Mouse (Mus musculus) MEL (cell line): Measurements from ENCODE around the gene Axin2. TPM values are rescaled to one million over a fixed set of nuclear protein-coding genes. Genes with fewer than 3 reads are reported as not detected.

Experiments
- DNase-seq: peaks from one replicate; pipeline ENCODE4 v3.0.0; 2011; ENCODE audit warnings: low read depth, low spot score
- H3K27ac ChIP-seq: 2 replicates; pipeline ENCODE4 v1.5.1; 2012; ENCODE audit warnings: low read depth, mild to moderate bottlenecking, control low read depth, low read length, moderate library complexity; ENCODE audit not compliant: control insufficient read depth
- H3K27me3 ChIP-seq, 2 experiments: fragments of 150-350 bp in 1 of 2; sonication (generic) in 1 of 2; 2 replicates each; pipeline ENCODE4 v1.6.1; 2012; ENCODE audit warnings: low read length in 2 of 2, mild to moderate bottlenecking in 2 of 2, improper control_type of control experiment in 1 of 2, moderate library complexity in 1 of 2; ENCODE audit not compliant: insufficient read depth in 2 of 2, control insufficient read depth in 1 of 2
- H3K36me3 ChIP-seq, 2 experiments: 2 replicates each; pipeline ENCODE4 v1.6.1; 2012 to 2014; ENCODE audit warnings: low read length in 2 of 2, improper control_type of control experiment in 1 of 2, inconsistent platforms in 1 of 2, mild to moderate bottlenecking in 1 of 2; ENCODE audit not compliant: insufficient read depth in 2 of 2, control insufficient read depth in 1 of 2
- H3K4me1 ChIP-seq, 2 experiments: fragments of 150-350 bp in 1 of 2; sonication (generic) in 1 of 2; 2 replicates each; pipeline ENCODE4 v1.6.1; 2012; ENCODE audit warnings: low read length in 2 of 2, improper control_type of control experiment in 1 of 2, mild to moderate bottlenecking in 1 of 2; ENCODE audit not compliant: insufficient read depth in 2 of 2, control insufficient read depth in 1 of 2
- H3K4me3 ChIP-seq, 2 experiments: fragments of 150-350 bp in 1 of 2; sonication (generic) in 1 of 2; 2 replicates each; pipeline ENCODE4 v1.5.1; 2012; ENCODE audit warnings: low read depth in 2 of 2, low read length in 2 of 2, mild to moderate bottlenecking in 2 of 2, moderate library complexity in 2 of 2, control low read depth in 1 of 2, improper control_type of control experiment in 1 of 2; ENCODE audit not compliant: control insufficient read depth in 1 of 2, insufficient read depth in 1 of 2
- H3K79me2 ChIP-seq: 2 replicates; pipeline ENCODE4 v1.6.1; 2012; ENCODE audit warnings: mild to moderate bottlenecking, low read length, moderate library complexity; ENCODE audit not compliant: control insufficient read depth, poor library complexity, insufficient read depth
- H3K9ac ChIP-seq: 2 replicates; pipeline ENCODE4 v1.6.1; 2012; ENCODE audit warnings: low read depth, mild to moderate bottlenecking, control low read depth, low read length, moderate library complexity; ENCODE audit not compliant: control insufficient read depth, poor library complexity, severe bottlenecking
- H3K9me3 ChIP-seq: fragments of 150-350 bp; sonication (generic); replicated peaks from 2 replicates; pipeline ENCODE4 v1.6.1; 2012; ENCODE audit warnings: mild to moderate bottlenecking, low read length, improper control_type of control experiment, moderate library complexity; ENCODE audit not compliant: insufficient read depth
- BHLHE40 ChIP-seq: IDR thresholded peaks from 2 replicates; pipeline ENCODE4 v1.6.1; 2012; ENCODE audit warnings: low read depth, mild to moderate bottlenecking, inconsistent platforms, low read length, improper control_type of control experiment, borderline replicate concordance
- CHD1 ChIP-seq: IDR thresholded peaks from 2 replicates; pipeline ENCODE4 v1.6.1; 2012; ENCODE audit warnings: low read depth, mild to moderate bottlenecking, inconsistent platforms, low read length, improper control_type of control experiment
- CHD2 ChIP-seq: IDR thresholded peaks from 2 replicates; pipeline ENCODE4 v1.6.1; 2011; ENCODE audit warnings: low read length, improper control_type of control experiment
- CTCF ChIP-seq, 3 experiments: IDR thresholded peaks in 2 of 3; conservative IDR thresholded peaks in 1 of 3; 2 replicates each; pipeline ENCODE4 v1.5.1; 2011 to 2012; ENCODE audit warnings: low read length in 3 of 3, low read depth in 2 of 3, mild to moderate bottlenecking in 2 of 3, improper control_type of control experiment in 1 of 3, inconsistent platforms in 1 of 3, mixed read lengths in 1 of 3, moderate library complexity in 1 of 3; ENCODE audit not compliant: control insufficient read depth in 1 of 3, insufficient read depth in 1 of 3, poor library complexity in 1 of 3, severe bottlenecking in 1 of 3
- E2F4 ChIP-seq: IDR thresholded peaks from 2 replicates; pipeline ENCODE4 v1.6.1; 2011; ENCODE audit warnings: low read depth, low read length, improper control_type of control experiment, borderline replicate concordance
- EP300 ChIP-seq, 2 experiments: IDR thresholded peaks; 2 replicates each; pipeline ENCODE4 v1.6.1; 2011; ENCODE audit warnings: improper control_type of control experiment in 2 of 2, low read length in 2 of 2, low read depth in 1 of 2, mild to moderate bottlenecking in 1 of 2
- ETS1 ChIP-seq: IDR thresholded peaks from 2 replicates; pipeline ENCODE4 v1.6.1; 2012; ENCODE audit warnings: low read depth, mild to moderate bottlenecking, inconsistent platforms, low read length, improper control_type of control experiment, moderate library complexity
- GATA1 ChIP-seq: IDR thresholded peaks from 2 replicates; pipeline ENCODE4 v1.6.1; 2011; ENCODE audit warnings: low read depth, low read length, improper control_type of control experiment
- HCFC1 ChIP-seq: IDR thresholded peaks from 2 replicates; pipeline ENCODE4 v1.6.1; 2012; ENCODE audit warnings: low read depth, mild to moderate bottlenecking, inconsistent platforms, low read length, improper control_type of control experiment, moderate library complexity
- JUND ChIP-seq: IDR thresholded peaks from 2 replicates; pipeline ENCODE4 v1.6.1; 2011; ENCODE audit warnings: low read depth, mild to moderate bottlenecking, improper control_type of control experiment, low read length
- KAT2A ChIP-seq: conservative IDR thresholded peaks from 2 replicates; pipeline ENCODE4 v1.6.1; 2012; ENCODE audit warnings: low read depth, low read length, improper control_type of control experiment, inconsistent platforms
- MEF2A ChIP-seq: IDR thresholded peaks from 2 replicates; pipeline ENCODE4 v1.6.1; 2014; ENCODE audit warnings: low read depth, mild to moderate bottlenecking, inconsistent platforms, low read length, improper control_type of control experiment; ENCODE audit not compliant: poor library complexity, insufficient replicate concordance, severe bottlenecking; ENCODE audit errors: extremely low read depth
- MXI1 ChIP-seq: IDR thresholded peaks from 2 replicates; pipeline ENCODE4 v1.6.1; 2011; ENCODE audit warnings: mild to moderate bottlenecking, low read depth, low read length, improper control_type of control experiment
- MYC ChIP-seq: IDR thresholded peaks from 2 replicates; pipeline ENCODE4 v1.6.1; 2011; ENCODE audit warnings: low read depth, mild to moderate bottlenecking, low read length, improper control_type of control experiment, moderate library complexity
- POLR2A ChIP-seq, 2 experiments: IDR thresholded peaks; 2 replicates each; pipeline ENCODE4 v1.6.1; 2011 to 2012; ENCODE audit warnings: low read length in 2 of 2, mild to moderate bottlenecking in 2 of 2, control low read depth in 1 of 2, improper control_type of control experiment in 1 of 2, low read depth in 1 of 2, moderate library complexity in 1 of 2; ENCODE audit not compliant: control insufficient read depth in 1 of 2, insufficient read depth in 1 of 2, poor library complexity in 1 of 2
- POLR2AphosphoS2 ChIP-seq: IDR thresholded peaks from 2 replicates; pipeline ENCODE4 v1.6.1; 2011; ENCODE audit warnings: low read length, improper control_type of control experiment
- POLR2AphosphoS5 ChIP-seq: IDR thresholded peaks from 2 replicates; pipeline ENCODE4 v1.6.1; 2012; ENCODE audit warnings: low read depth, borderline replicate concordance, mild to moderate bottlenecking, inconsistent platforms, low read length, moderate library complexity, mixed read lengths
- RAD21 ChIP-seq: IDR thresholded peaks from 2 replicates; pipeline ENCODE4 v1.6.1; 2011; ENCODE audit warnings: mild to moderate bottlenecking, low read depth, low read length, improper control_type of control experiment
- RCOR1 ChIP-seq: IDR thresholded peaks from 2 replicates; pipeline ENCODE4 v1.6.1; 2012; ENCODE audit warnings: low read depth, mild to moderate bottlenecking, inconsistent platforms, low read length, improper control_type of control experiment
- SIN3A ChIP-seq: IDR thresholded peaks from 2 replicates; pipeline ENCODE4 v1.6.1; 2012; ENCODE audit warnings: low read length, improper control_type of control experiment, inconsistent platforms
- SMC3 ChIP-seq: IDR thresholded peaks from 2 replicates; pipeline ENCODE4 v1.6.1; 2011; ENCODE audit warnings: low read depth, low read length, improper control_type of control experiment
- TAL1 ChIP-seq: IDR thresholded peaks from 2 replicates; pipeline ENCODE4 v1.6.1; 2012; ENCODE audit warnings: mild to moderate bottlenecking, inconsistent platforms, low read length, moderate library complexity, mixed read lengths
- UBTF ChIP-seq: IDR thresholded peaks from 2 replicates; pipeline ENCODE4 v1.6.1; 2012; ENCODE audit warnings: low read depth, mild to moderate bottlenecking, inconsistent platforms, low read length, improper control_type of control experiment, moderate library complexity, borderline replicate concordance; ENCODE audit not compliant: insufficient read depth
- USF1 ChIP-seq: IDR thresholded peaks from 2 replicates; pipeline ENCODE4 v1.6.1; 2014; ENCODE audit warnings: low read depth, mild to moderate bottlenecking, inconsistent platforms, low read length, improper control_type of control experiment, moderate library complexity
- USF2 ChIP-seq, 2 experiments: IDR thresholded peaks; 2 replicates each; pipeline ENCODE4 v1.6.1; 2011 to 2012; ENCODE audit warnings: improper control_type of control experiment in 2 of 2, low read length in 2 of 2, borderline replicate concordance in 1 of 2, inconsistent platforms in 1 of 2, low read depth in 1 of 2, mild to moderate bottlenecking in 1 of 2; ENCODE audit not compliant: insufficient read depth in 1 of 2
- ZMIZ1 ChIP-seq: IDR thresholded peaks from 2 replicates; pipeline ENCODE4 v1.6.1; 2012; ENCODE audit warnings: low read depth, mild to moderate bottlenecking, inconsistent platforms, low read length, improper control_type of control experiment, moderate library complexity
- ZNF384 ChIP-seq: IDR thresholded peaks from 2 replicates; pipeline ENCODE4 v1.6.1; 2012; ENCODE audit warnings: low read depth, mild to moderate bottlenecking, inconsistent platforms, low read length, improper control_type of control experiment
- polyA plus RNA-seq, 2 experiments: library from polyadenylated mRNA; stranded (reverse) in 1 of 2; unstranded in 1 of 2; fragments of >175 nt in 1 of 2; fragments of >200 nt in 1 of 2; gene quantifications; 2 replicates each; pipeline versions ENCODE4 v1.2.1 to v1.2.4; 2012; ENCODE audit warnings: low replicate concordance in 2 of 2, low read depth in 1 of 2; ENCODE audit not compliant: insufficient read length in 2 of 2, insufficient read depth in 1 of 2, missing spikeins in 1 of 2
- total RNA-seq: library from RNA; depleted of rRNA; stranded (reverse); fragments of 300-350 nt; gene quantifications from 2 replicates; pipeline ENCODE4 v1.2.3, GENCODE M21; 2012

The Axin2 gene
- total and polyA plus RNA-seq, 3 experiments, result not detected

GRCm38 (mm10) chr11:108898483-108898882 is 21.7 kb upstream of the Axin2 start:
- H3K36me3 ChIP-seq, result no peaks in the 10 kb centered on the region
- no peak for TF ChIP-seq BHLHE40
- no peak for TF ChIP-seq JUND
- TF ChIP-seq RAD21, result no peak
- TF ChIP-seq RCOR1, result no peak
- no peak for TF ChIP-seq CHD1
- TF ChIP-seq MXI1, result no peak
- no peak for TF ChIP-seq CHD2
- no peak for TF ChIP-seq SIN3A
- TF ChIP-seq ETS1, result no peak
- TF ChIP-seq EP300 (IDR thresholded peaks at IDR 0.05; ENCODE audit: low read depth in 1 of 2, low read length in 2 of 2), result no peak
- TF ChIP-seq UBTF, result no peak
- TF ChIP-seq ZNF384, result no peak
- no peak for TF ChIP-seq E2F4
- no peak for TF ChIP-seq SMC3
- no peak for TF ChIP-seq MYC
- TF ChIP-seq POLR2A (IDR thresholded peaks at IDR 0.05; ENCODE audit: control insufficient read depth in 1 of 2, insufficient read depth in 1 of 2, low read depth in 1 of 2, low read length in 2 of 2, poor library complexity in 1 of 2), result no peak
- TF ChIP-seq POLR2AphosphoS5, result no peak
- no peak for TF ChIP-seq ZMIZ1
- no peak for TF ChIP-seq USF1
- TF ChIP-seq, all 39 proteins: peak for 0
- H3K4me3 ChIP-seq, result no peak overlapping the region
- no peak overlapping the region for H3K9ac ChIP-seq
- H3K79me2 ChIP-seq, result no peaks in the 10 kb centered on the region
- no peaks in the 10 kb centered on the region for H3K9me3 ChIP-seq
- no peaks in the 10 kb centered on the region for H3K27me3 ChIP-seq
- no peak for DNase-seq
- no peaks in the 10 kb centered on the region for H3K4me1 ChIP-seq
- H3K27ac ChIP-seq, result no peak overlapping the region

GRCm38 (mm10) chr11:108900718-108901488 is 19.2 kb upstream of the Axin2 start:
- Histone ChIP-seq H3K9ac (no peak overlapping the region), H3K36me3 (no peaks in the 10 kb centered on the region), H3K27me3 (no peaks in the 10 kb centered on the region), H3K9me3 (no peaks in the 10 kb centered on the region), H3K4me3 (no peak overlapping the region), H3K4me1 (no peaks in the 10 kb centered on the region)
- no peak for DNase-seq
- no peak for TF ChIP-seq SMC3
- TF ChIP-seq KAT2A, result no peak
- TF ChIP-seq MYC, result no peak
- TF ChIP-seq RCOR1, result no peak
- TF ChIP-seq POLR2AphosphoS5, result no peak
- no peak for TF ChIP-seq CHD2
- no peak for TF ChIP-seq TAL1
- no peak for TF ChIP-seq HCFC1
- TF ChIP-seq POLR2AphosphoS2, result no peak
- no peak for TF ChIP-seq USF2 (IDR thresholded peaks at IDR 0.05; ENCODE audit: borderline replicate concordance in 1 of 2, insufficient read depth in 1 of 2, low read depth in 1 of 2, low read length in 2 of 2)
- TF ChIP-seq UBTF, result no peak
- TF ChIP-seq POLR2A (IDR thresholded peaks at IDR 0.05; ENCODE audit: control insufficient read depth in 1 of 2, insufficient read depth in 1 of 2, low read depth in 1 of 2, low read length in 2 of 2, poor library complexity in 1 of 2), result no peak
- no peak for TF ChIP-seq CHD1
- TF ChIP-seq MEF2A, result no peak
- TF ChIP-seq ETS1, result no peak
- TF ChIP-seq CTCF (IDR thresholded peaks at IDR 0.05 in 2 of 3, conservative IDR thresholded peaks at IDR 0.05 in 1 of 3; ENCODE audit: control insufficient read depth in 1 of 3, insufficient read depth in 1 of 3, low read depth in 2 of 3, low read length in 3 of 3, poor library complexity in 1 of 3, severe bottlenecking in 1 of 3), result no peak
- no peak for TF ChIP-seq GATA1
- no peak for TF ChIP-seq EP300 (IDR thresholded peaks at IDR 0.05; ENCODE audit: low read depth in 1 of 2, low read length in 2 of 2)
- TF ChIP-seq, all 39 proteins: peak for 0
- H3K79me2 ChIP-seq, result no peaks in the 10 kb centered on the region
- H3K27ac ChIP-seq, result no peak overlapping the region
